Mouse (Mus musculus) brown adipose tissue, adult 24 weeks (tissue): ENCODE data around the gene Gm20388. TPM values are rescaled to one million over a fixed set of nuclear protein-coding genes. Genes with fewer than 3 reads are reported as not detected.

Experiments
- H3K27ac ChIP-seq: fragments of 200-500 bp; replicated peaks from 2 replicates; pipeline ENCODE4 v1.5.1; 2012; ENCODE audit warnings: low read depth, mild to moderate bottlenecking, low read length
- H3K4me1 ChIP-seq: fragments of 200-500 bp; 2 replicates; pipeline ENCODE4 v1.6.1; 2012; ENCODE audit warnings: low read length, mixed read lengths; ENCODE audit not compliant: control insufficient read depth, insufficient read depth, insufficient read length
- H3K4me3 ChIP-seq: fragments of 200-500 bp; 2 replicates; pipeline ENCODE4 v1.5.1; 2012; ENCODE audit warnings: low read depth, mild to moderate bottlenecking, low read length, moderate library complexity; ENCODE audit not compliant: insufficient read depth
- polyA plus RNA-seq: library from polyadenylated mRNA; stranded (reverse); fragments of >200 nt; gene quantifications from 2 replicates; pipeline ENCODE4 v1.2.4, GENCODE M21; 2012; ENCODE audit not compliant: missing spikeins, insufficient read depth, insufficient read length

Gene Gm20388
- polyA plus RNA-seq, 1 experiment: 44.7 TPM

DNA sequence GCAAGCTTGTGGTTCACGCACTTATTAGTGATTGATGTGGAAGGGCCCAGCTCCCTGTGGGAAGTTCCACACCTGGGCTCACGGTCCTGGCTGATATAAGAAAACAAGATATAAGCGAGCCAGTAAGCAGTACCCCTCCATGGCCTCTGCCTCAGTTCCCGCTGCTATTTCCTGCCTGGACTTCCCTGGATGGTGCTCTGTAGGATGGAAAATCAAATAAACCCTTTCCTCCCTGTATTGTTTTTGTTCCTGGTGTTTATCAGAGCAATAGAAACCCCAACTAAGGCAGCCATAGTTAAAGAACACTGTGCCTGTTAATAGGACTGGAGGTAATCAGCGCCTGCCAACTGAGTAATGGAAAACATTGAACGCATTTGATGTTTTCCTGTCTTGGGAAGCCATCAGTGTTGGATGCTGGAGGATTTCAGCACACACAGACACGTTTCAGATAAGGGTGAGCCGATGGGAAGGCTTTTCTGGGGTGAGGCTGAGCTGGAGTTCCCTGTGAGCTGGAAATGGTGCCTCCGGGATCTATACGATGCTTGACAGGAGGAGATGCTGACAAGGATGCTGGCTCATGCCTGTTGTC, 3748.9 kb downstream of the Gm20388 start:
- no peak overlapping the region for H3K27ac ChIP-seq
- H3K4me1 ChIP-seq: 0 out of 2 replicates have a peak, but pooled peaks cover 2% of the 10 kb centered on the region
- H3K4me3 ChIP-seq: no peak overlapping the region

DNA sequence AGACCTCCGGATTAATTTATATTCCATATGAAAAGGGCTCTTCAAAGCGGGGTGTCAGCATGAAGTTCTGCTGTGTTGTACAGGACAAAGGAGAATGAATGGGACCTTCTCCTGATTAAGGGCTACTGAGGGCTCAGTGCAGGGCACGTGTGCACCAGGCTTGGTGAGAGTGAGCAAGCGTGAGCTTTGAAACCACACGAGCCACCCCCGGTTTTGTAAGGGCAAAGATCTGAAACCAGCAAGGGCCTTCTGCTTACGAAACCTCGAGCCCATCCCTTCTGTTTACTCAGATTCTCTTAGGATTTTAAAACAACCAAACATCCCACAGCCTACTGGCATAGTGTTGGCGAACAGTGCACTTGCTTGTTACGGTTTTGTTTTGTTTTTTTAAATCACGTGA, 3750.9 kb downstream of the Gm20388 start:
- Histone ChIP-seq H3K27ac (no peak overlapping the region), H3K4me3 (no peak overlapping the region), H3K4me1 (no peaks in the 10 kb centered on the region)

DNA sequence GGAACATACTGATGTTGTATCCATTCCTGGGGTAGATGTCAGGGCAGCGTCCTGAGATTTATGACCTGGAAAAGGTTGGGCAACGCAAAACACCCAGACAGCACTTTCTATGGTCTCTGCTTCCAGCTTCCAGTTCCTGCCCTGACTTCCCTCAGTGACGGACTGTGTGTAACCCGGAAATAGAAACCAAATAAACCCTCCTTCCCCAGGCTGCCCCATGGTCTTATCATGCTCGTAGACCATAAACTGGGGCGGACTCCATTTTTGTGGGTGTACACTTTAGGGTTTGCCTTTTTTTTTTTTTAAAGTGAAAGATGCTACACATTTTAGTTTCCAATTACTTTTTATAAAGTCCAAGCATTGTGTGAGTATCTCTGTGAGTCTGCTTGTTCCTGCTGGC, 3754.9 kb downstream of the Gm20388 start:
- Histone ChIP-seq H3K27ac (no peak overlapping the region), H3K4me3 (no peak overlapping the region)

DNA sequence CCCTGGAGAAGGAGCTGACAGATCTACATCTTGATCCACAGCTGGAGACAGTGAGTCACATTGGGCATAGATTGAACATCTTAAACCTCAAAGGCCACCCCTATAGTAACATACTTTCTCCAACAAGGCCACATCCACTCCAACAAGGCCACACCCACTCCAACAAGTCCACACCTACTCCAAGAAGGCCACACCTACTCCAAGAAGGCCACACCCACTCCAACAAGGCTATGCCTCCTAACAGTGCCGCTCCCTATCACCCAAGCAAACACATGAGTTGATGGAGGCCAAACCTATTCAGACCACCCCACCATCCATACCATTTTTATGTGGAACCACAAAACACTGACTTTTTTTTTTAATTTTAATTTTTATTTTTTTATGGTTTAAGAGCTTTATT, 3756.2 kb downstream of the Gm20388 start:
- Histone ChIP-seq H3K27ac (no peak overlapping the region), H3K4me3 (no peak overlapping the region), H3K4me1 (no peaks in the 10 kb centered on the region)

More for the DNA sequence above, 3754.9 kb downstream of the Gm20388 start:
- no peaks in the 10 kb centered on the region for H3K4me1 ChIP-seq

DNA sequence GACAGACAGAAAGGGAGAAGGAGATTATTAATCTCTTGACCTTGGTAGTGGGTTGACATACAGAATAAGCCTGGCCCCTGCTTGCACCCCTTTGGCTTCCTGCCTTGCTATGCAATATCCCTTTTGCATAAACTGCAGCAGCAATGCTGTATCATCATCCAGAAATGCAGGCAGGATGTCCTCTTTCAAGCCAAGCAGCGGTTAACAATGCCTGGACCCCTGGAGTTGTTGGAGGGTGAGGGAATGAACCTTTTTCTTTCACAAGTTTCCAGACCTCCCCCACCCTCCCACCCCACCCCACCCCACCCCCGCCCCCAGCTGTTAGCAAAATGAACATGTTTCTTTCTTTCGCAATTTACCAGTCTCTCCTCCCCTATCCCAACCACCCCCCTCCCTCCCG, 3758.0 kb downstream of the Gm20388 start:
- Histone ChIP-seq H3K4me3 (no peak overlapping the region), H3K4me1 (no peaks in the 10 kb centered on the region), H3K27ac (no peak overlapping the region)

DNA sequence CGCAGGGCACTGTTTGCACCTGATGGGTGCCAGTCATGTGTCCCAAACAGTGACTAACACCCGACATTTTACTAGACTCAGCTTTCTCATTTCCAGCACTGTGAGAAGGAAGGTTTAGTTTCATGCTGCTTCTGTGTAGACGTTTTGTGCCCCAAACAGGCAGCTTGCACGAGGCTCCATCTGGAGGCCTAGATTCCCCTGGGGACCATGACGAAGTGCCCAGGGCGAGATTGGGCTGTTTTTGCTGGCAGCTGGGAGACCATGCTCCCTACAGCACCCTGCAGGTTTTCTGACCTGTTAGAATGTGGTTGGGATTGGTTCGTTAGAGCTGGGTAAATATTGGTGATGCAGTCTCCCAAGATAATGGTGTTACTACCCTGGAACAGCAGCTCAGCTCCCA, 3760.1 kb downstream of the Gm20388 start:
- Histone ChIP-seq H3K4me1 (no peaks in the 10 kb centered on the region), H3K27ac (no peak overlapping the region), H3K4me3 (no peak overlapping the region)

DNA sequence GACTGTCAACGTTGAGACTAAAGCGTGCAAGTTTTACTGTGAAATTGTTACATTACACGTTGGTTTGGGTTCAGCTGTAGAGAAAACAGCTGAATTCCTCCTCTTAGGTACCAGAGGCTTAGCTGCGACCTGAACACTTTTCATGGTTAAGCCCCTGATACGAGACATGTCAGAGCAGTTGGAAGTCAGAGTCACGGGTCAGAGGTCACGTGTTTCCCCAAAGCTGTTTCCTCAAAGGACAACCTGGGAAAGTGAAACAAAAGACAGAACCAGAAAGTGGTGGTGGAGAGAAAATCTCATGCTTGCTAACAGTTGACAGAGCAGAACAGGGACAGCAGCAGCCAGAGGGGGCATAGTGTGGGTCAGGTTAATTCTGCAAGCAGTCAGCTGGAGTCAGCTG, 3760.8 kb downstream of the Gm20388 start:
- Histone ChIP-seq H3K27ac (no peak overlapping the region), H3K4me3 (no peak overlapping the region), H3K4me1 (no peaks in the 10 kb centered on the region)

DNA sequence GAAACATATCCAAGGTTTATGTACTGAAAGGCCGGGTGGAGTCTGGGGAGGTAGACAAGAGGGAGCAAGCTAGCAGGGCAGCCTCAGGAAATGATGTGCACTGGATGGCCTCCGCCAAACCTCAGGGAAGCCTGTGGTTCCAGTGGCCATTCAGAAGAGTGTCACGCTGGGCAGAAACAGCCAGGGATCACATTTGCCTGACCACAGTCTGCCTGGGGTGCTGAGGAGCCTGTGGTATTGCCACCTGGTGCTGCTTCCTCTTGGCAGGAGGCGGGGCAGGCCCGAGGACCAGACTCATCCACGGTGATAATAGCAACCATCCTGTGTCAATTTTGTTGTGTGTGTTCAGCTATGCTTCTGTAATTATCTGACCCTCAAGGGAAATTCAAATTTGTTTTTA, 3762.0 kb downstream of the Gm20388 start:
- no peaks in the 10 kb centered on the region for H3K4me1 ChIP-seq
- no peak overlapping the region for H3K4me3 ChIP-seq
- H3K27ac ChIP-seq: no peak overlapping the region

DNA sequence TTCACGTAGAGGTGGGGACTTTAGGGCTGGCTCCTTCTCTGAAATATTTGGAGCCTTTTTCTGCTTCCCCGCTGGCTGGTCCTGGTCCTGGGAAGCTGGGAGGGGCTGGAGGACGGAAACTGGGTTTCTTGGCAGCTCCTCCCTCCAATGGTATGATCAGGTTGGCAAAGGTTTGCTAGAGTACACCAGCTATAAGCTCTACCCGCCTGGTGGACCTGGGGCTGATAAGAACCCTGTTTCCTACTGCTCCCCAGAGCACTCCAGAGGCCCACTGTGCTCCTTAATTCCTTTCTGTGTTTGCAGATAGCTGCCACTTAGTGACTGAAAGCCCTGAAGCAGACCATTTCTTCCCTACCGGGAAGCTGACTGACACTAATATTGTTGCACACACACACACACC, 3765.0 kb downstream of the Gm20388 start:
- H3K27ac ChIP-seq: no peak overlapping the region
- H3K4me1 ChIP-seq: no peaks in the 10 kb centered on the region
- H3K4me3 ChIP-seq: no peak overlapping the region

DNA sequence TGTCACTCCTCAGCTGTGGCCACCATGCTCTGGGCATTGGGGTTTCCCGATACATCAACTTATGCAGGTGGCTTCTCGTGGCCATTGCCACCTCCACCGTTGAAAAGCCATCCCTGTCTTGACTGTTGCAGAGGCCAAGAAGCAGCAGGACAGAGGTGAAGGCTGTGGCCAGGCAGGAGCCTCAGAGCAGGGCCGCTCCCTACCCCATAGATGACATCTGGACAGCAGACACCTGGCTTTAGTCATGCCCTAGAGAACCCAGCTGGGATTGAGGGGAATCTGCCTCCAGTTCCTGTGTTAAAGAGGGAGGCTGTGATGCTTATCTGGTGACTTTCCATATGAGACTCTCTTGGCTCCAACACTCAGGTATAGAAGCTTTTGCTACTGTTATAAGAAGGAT, 3767.7 kb downstream of the Gm20388 start:
- Histone ChIP-seq H3K4me1 (peaks cover 5% of the 10 kb centered on the region), H3K4me3 (no peak overlapping the region), H3K27ac (no peak overlapping the region)

DNA sequence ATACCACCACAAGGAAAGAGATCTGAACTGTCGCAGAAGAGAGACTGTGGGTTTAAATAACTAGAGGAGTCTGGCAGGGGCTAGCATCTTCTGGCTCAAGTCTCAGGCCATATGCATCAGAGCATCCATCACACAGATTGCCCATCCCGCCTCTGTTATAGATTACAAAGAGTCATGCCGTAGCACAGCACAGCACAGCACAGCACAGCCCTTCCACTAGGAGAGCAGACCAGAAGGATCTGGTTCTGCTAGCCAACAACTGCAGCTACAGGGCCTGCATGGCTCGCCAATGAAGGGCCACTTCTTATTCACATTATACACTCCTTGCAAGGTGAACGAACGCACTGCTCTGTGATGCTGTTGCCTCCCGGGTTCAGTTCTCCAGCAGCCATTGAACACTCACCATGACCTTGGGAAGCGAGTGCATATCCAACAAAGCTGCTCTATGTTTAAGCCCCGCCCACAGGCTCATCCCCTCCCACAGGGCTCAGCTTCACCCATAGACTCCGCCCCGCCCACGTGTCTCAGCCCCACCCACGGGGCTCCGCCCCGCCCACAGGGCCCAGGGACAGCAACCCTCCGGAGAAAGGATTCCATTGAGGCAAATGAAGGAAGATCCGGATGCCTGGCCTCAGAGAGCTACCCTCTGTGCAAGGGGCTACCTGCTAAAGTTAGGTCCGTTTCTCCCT, 3771.6 kb downstream of the Gm20388 start:
- Histone ChIP-seq H3K27ac (no peak overlapping the region), H3K4me1 (peaks cover 5% of the 10 kb centered on the region), H3K4me3 (no peak overlapping the region)

DNA sequence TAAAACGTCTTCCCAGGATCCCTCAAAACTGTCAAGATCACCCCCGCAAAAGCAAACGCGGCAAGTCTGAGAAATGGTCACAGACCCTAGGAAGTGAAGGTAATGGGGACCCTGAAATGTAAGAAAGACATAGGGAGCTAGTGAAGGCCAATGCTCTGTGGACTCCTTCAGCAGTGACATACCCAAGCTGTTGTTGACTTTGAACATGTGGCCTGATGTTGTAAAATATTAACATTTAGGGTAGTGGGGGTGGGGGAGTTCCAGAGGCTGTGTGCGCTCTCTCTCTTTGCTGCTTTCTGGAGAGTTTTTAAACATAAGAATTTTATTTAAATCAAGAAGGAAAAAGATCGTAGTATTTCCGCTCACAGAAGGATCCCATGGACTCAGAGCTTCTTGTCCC, 3772.7 kb downstream of the Gm20388 start:
- H3K27ac ChIP-seq: no peak overlapping the region
- peaks cover 5% of the 10 kb centered on the region for H3K4me1 ChIP-seq
- H3K4me3 ChIP-seq: no peak overlapping the region

DNA sequence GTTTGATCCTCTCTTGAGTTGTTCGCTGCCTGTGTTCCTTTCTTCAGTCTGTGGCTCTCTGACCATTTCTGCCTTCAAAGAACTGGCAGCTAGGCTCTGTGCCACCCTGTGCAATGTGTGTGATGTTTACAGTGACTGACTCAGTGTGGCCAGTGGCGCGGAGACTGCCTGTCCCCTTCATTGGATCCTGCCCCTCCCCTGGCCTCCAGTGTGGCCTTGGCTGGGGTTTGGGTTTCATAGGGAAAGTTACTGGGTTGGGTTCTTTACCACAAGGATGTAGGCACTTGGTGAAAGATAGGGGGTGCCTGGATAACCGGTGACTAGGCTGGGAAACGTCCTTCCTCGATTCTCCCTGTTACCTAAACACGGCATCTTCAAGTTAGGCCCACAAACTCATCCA, 3774.2 kb downstream of the Gm20388 start:
- Histone ChIP-seq H3K4me1 (peaks cover 5% of the 10 kb centered on the region), H3K4me3 (no peak overlapping the region), H3K27ac (no peak overlapping the region)

DNA sequence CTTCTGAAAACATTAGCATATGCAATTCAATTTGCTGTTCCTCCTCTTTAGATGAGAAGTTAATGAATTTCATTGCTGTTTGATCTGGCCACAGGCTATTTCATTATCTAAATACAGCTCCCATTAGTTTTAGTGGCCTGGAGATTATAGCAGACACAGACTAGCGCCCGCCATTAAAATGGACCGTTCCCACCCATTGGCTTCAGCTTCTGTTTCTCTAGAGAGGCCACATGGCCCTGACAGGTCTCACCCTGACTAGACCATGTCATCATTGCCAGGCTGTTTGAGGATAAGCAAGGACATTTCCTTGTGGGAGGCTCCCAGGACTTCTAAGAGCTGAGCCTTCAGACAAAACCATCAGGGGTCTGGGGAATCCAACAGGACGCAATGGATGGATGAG, 3774.8 kb downstream of the Gm20388 start:
- Histone ChIP-seq H3K27ac (no peak overlapping the region), H3K4me3 (no peak overlapping the region), H3K4me1 (peaks cover 5% of the 10 kb centered on the region)

DNA sequence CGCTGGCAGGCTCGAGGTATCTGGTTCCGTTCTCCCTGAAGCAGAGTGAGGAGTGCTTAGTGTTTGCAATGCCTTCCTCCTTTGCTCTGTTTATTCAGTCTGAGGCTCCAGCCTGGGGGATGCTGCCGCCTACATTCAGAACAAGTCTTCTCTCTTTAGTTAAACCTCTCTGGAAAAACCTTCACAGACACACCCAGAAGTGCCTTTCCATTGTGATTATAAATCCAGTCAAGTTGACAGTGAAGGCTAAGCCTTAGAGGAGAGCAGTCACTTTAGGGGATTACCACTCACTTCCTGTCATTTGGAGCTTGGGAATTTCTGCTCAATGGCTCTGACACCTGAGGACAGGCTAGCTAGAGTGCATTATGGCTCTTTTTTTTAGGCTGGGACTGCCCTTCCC, 3777.2 kb downstream of the Gm20388 start:
- no peak overlapping the region for H3K4me3 ChIP-seq
- H3K4me1 ChIP-seq: no peaks in the 10 kb centered on the region
- no peak overlapping the region for H3K27ac ChIP-seq

DNA sequence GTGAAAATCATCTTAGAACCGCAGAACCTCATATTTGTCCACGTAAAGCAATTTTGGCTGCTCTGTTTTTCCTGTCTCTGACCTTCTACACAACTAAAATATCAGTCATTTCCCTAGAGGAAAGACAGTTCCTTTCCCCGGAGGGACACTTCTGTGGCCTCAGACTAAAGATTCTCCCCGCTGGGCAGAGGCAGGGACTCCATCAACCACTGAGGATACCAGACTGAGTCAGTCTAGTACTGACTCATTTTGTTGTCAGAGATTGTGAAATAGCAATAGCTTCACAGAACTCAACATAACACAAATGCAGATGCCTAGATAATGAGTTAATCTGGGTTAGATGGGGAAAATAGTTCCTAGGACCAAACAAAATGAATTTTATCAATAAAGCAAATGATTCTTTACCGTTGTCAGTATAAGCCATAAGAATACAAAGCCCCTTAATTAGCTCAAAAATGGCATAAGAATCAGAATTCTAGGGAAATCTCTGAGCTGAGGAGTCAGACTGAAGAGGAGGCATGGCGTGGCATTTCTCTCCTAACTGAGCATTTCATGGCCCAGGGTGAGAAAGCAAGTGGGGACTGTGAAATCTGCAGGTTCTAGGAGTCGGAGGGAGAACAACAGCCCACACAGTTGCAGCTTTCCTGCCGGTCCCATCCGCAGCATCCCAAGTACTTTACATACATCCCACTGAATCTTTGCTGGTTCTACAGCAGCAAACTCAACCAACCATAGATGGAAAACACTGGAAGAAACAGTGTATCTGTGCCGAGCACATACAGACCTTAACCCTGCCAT, 3781.7 kb downstream of the Gm20388 start:
- Histone ChIP-seq H3K27ac (no peak overlapping the region), H3K4me1 (no peaks in the 10 kb centered on the region), H3K4me3 (no peak overlapping the region)
